In the genomic region with DNA sequence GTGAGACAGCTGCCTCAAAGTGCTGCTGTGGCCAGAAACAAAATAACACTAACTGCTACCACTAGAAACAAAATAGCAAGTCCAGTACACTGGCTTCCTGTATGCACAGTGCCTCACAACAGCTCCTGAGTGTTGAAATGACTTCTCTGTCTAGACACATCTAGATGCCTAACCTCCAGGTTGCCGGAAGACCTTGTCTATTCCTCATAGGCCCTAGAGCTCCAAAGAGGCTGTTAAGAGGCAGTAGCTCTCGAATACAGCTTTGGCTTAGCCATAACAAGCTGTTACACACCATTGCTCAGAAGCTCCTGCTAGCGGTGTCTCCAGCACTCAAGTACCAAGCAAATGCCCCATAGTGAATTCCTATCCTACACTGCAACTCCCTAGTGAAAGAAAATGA, we compare ENCODE assay signal across 18 mouse cellular contexts.
"Had no signal": no experiment of that assay in that cellular context is flagged by ENCODE, and none has a peak within 500 bp of the region (broad histone marks: within the 10 kb centered on the region; RNA-seq: fewer than 3 reads in every experiment).

No protein-coding gene starts in this region.

- H3K27ac ChIP-seq: liver, embryonic 15.5 days; lung, embryonic 15.5 days; macrophage; midbrain, embryonic 12.5 days; neural tube, embryonic 12.5 days; stomach, embryonic 15.5 days; stomach, postnatal 0 days had no signal

- H3K36me3 ChIP-seq: liver, embryonic 15.5 days; lung, embryonic 15.5 days; midbrain, embryonic 12.5 days; neural tube, embryonic 12.5 days; stomach, embryonic 15.5 days had no signal

- DNase-seq: liver, postnatal 0 days; lung, adult 2 months; lung, postnatal 14 days; lung, postnatal 36 days; midbrain, embryonic 14.5 days; right cerebral cortex, postnatal 14 days; thymus, adult 18-20 months; thymus, postnatal 14 days; thymus, postnatal 36 days had no signal

- H3K9me3 ChIP-seq: liver, embryonic 15.5 days; lung, embryonic 15.5 days; megakaryocyte, embryonic 14.5 days; midbrain, embryonic 12.5 days; neural tube, embryonic 12.5 days; stomach, embryonic 15.5 days had no signal

- H3K4me3 ChIP-seq: liver, embryonic 15.5 days; lung, embryonic 15.5 days; megakaryocyte, embryonic 14.5 days; midbrain, embryonic 12.5 days; neural tube, embryonic 12.5 days; stomach, embryonic 15.5 days had no signal

- H3K4me1 ChIP-seq: liver, embryonic 15.5 days; lung, embryonic 15.5 days; megakaryocyte, embryonic 14.5 days; stomach, embryonic 15.5 days had no signal

- H3K9ac ChIP-seq: liver, embryonic 15.5 days; liver, postnatal 0 days; lung, embryonic 15.5 days; midbrain, embryonic 12.5 days; neural tube, embryonic 12.5 days; stomach, embryonic 15.5 days had no signal

- ATAC-seq: liver, postnatal 0 days; lung, postnatal 0 days had no signal

- H3K4me2 ChIP-seq: liver, embryonic 15.5 days; lung, embryonic 15.5 days; midbrain, embryonic 12.5 days; neural tube, embryonic 12.5 days; stomach, embryonic 15.5 days had no signal
